Mouse (Mus musculus) kidney, adult 9 months (tissue): Measurements from ENCODE around the gene Msh4.
A peak's percentile ranks its signal among the peaks of the same experiment; 100 is the strongest.
"Not testable (repeated sequence)": the region's sequence is repeated elsewhere in the genome, so short reads cannot be mapped to it uniquely, and the experiment has no call there.

Source experiments
- DNase-seq: peaks from one replicate; pipeline ENCODE4 v3.0.0; 2022

Gene Msh4

GRCm38 (mm10) chr3:153847207-153847733, 58.7 kb downstream of the Msh4 start:
- DNase-seq: no peak

GRCm38 (mm10) chr3:153846109-153846508, 59.8 kb downstream of the Msh4 start:
- no peak for DNase-seq

GRCm38 (mm10) chr3:153845500-153845899, 60.4 kb downstream of the Msh4 start:
- DNase-seq: no peak

GRCm38 (mm10) chr3:153844757-153845156, 61.2 kb downstream of the Msh4 start:
- no peak for DNase-seq

- DNase-seq: no peak
Observed at GRCm38 (mm10) chr3:153844030-153844429, 61.9 kb downstream of the Msh4 start, which contains the start of gene Asb17. Asb17 (plus strand) TSS chr3:153844209.

GRCm38 (mm10) chr3:153837593-153837992, 68.3 kb downstream of the Msh4 start:
- no peak for DNase-seq

- no peak for DNase-seq
Observed at GRCm38 (mm10) chr3:153836316-153836715, 69.6 kb downstream of the Msh4 start.

GRCm38 (mm10) chr3:153835455-153836086, 70.4 kb downstream of the Msh4 start:
- DNase-seq: peak; percentile 84

GRCm38 (mm10) chr3:153834071-153834470, 71.9 kb downstream of the Msh4 start:
- no peak for DNase-seq

GRCm38 (mm10) chr3:153832654-153832945, 73.3 kb downstream of the Msh4 start:
- no peak for DNase-seq

GRCm38 (mm10) chr3:153831873-153832653, 73.9 kb downstream of the Msh4 start:
- DNase-seq: no peak

GRCm38 (mm10) chr3:153831014-153831872, 74.7 kb downstream of the Msh4 start:
- no peak for DNase-seq

GRCm38 (mm10) chr3:153829788-153830187, 76.2 kb downstream of the Msh4 start:
- not testable (repeated sequence) for DNase-seq

- DNase-seq: peak; percentile 26
Observed at GRCm38 (mm10) chr3:153826616-153827015, 79.3 kb downstream of the Msh4 start.

GRCm38 (mm10) chr3:153825197-153825596, 80.7 kb downstream of the Msh4 start:
- DNase-seq: no peak

- peak; percentile 19 for DNase-seq
Observed at GRCm38 (mm10) chr3:153823671-153824515, 82.0 kb downstream of the Msh4 start.

GRCm38 (mm10) chr3:153819438-153819837, 86.5 kb downstream of the Msh4 start:
- DNase-seq: no peak

GRCm38 (mm10) chr3:153818723-153819122, 87.2 kb downstream of the Msh4 start:
- DNase-seq: no peak

GRCm38 (mm10) chr3:153817376-153817890, 88.5 kb downstream of the Msh4 start:
- DNase-seq: peak; percentile 59

- DNase-seq: no peak
Observed at GRCm38 (mm10) chr3:153814026-153814425, 91.9 kb downstream of the Msh4 start.

GRCm38 (mm10) chr3:153808406-153808805, 97.5 kb downstream of the Msh4 start:
- no peak for DNase-seq
